Mouse (Mus musculus) embryonic fibroblast, embryonic 13.5 days (primary cell): ENCODE measurements at regions not wholly inside any gene's neighbourhood (a gene's known extent, or its start where the extent isn't known, plus 50 kb on each side); places are given as distances from the start of the nearest gene placed in this dataset.

Experiments
- CTCF ChIP-seq: IDR thresholded peaks from 2 replicates; pipeline ENCODE4 v1.5.1; 2011; ENCODE audit warnings: mild to moderate bottlenecking, control low read depth, low read length, moderate library complexity, borderline replicate concordance; ENCODE audit not compliant: insufficient read depth
- POLR2A ChIP-seq: IDR thresholded peaks from 2 replicates; pipeline ENCODE4 v1.6.1; 2011; ENCODE audit warnings: low read depth, mild to moderate bottlenecking, control low read depth, low read length, moderate library complexity

DNA sequence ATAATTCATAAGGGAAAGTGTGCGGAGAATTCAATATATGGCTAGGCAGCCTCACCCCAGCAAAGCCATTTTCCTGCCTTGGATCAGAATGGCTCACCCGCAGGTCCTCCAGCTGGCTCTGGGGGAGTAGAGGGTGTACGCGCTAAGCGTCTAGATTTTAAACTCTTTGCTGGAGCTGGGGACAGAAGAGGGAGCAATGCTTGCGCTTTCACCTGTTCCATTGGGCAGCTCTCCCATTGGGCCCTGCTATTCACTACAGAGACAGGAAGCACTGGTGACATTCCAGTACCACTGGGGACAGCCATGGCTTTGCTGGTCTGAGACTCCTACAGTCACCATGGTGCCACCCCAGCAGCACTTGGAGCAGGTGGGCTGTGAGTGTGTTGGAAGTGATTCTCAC lies 130.9 kb downstream of the Chst1 start:
- TF ChIP-seq CTCF (no peak), POLR2A (no peak)
